Mouse (Mus musculus) limb, embryonic 12.5 days (tissue): Measurements from ENCODE around the gene Ccdc107. TPM values are rescaled to one million over a fixed set of nuclear protein-coding genes. Genes with fewer than 3 reads are reported as not detected.

Experiments used
- ATAC-seq: fragments of 200-750 bp; cut with Nextera tagmentation; 2 replicates; pipeline ENCODE4 v1.8.0; 2017; ENCODE audit warnings: low read depth, moderate TSS enrichment; ENCODE audit not compliant: insufficient number of reproducible peaks, insufficient read depth, low FRiP score, low TSS enrichment
- H3K27ac ChIP-seq: fragments of 300-500 bp; sonication (generic); 2 replicates; pipeline ENCODE4 v1.5.1; 2016; ENCODE audit warnings: mild to moderate bottlenecking, moderate library complexity
- H3K27me3 ChIP-seq: fragments of 300-500 bp; sonication (generic); 2 replicates; pipeline ENCODE4 v1.6.1; 2016; ENCODE audit warnings: mild to moderate bottlenecking, moderate library complexity
- H3K36me3 ChIP-seq: fragments of 300-500 bp; sonication (generic); 2 replicates; pipeline ENCODE4 v1.6.1; 2016; ENCODE audit warnings: mild to moderate bottlenecking, moderate library complexity
- H3K4me1 ChIP-seq: fragments of 300-500 bp; sonication (generic); replicated peaks from 2 replicates; pipeline ENCODE4 v1.6.1; 2016
- H3K4me2 ChIP-seq: fragments of 300-500 bp; sonication (generic); 2 replicates; pipeline ENCODE4 v1.6.1; 2016; ENCODE audit warnings: mild to moderate bottlenecking, moderate library complexity
- H3K4me3 ChIP-seq: fragments of 300-500 bp; sonication (generic); replicated peaks from 2 replicates; pipeline ENCODE4 v1.5.1; 2016; ENCODE audit warnings: mild to moderate bottlenecking
- H3K9ac ChIP-seq: fragments of 300-500 bp; sonication (generic); replicated peaks from 2 replicates; pipeline ENCODE4 v1.6.1; 2016; ENCODE audit warnings: mild to moderate bottlenecking, moderate library complexity
- H3K9me3 ChIP-seq: fragments of 300-500 bp; sonication (generic); 2 replicates; pipeline ENCODE4 v1.6.1; 2016; ENCODE audit warnings: mild to moderate bottlenecking, moderate library complexity
- WGBS: fragments of 180-500 bp; shearing (Covaris S2); methylation state at CpG from one replicate; pipeline ENCODE4 v1.1.7; 2016; 5-methylcytosine and 5-hydroxymethylcytosine counted together
- polyA plus RNA-seq: library from polyadenylated mRNA; unstranded; fragments of >200 nt; fragmentation: Nextera tagmentation; extraction: Ambion mirVana; gene quantifications from 2 replicates; pipeline ENCODE4 v1.2.1, GENCODE M21; 2016

Gene Ccdc107
- polyA plus RNA-seq, 1 experiment from 2014 or later: 62.0 TPM

- Histone ChIP-seq H3K36me3 (peaks cover 6% of the 10 kb centered on the region; the same call in 1 of the 2 replicates), H3K9me3 (no peaks in the 10 kb centered on the region), H3K4me3 (no peak overlapping the region), H3K9ac (no peak overlapping the region), H3K4me2 (no peak overlapping the region), H3K27me3 (peaks cover 4% of the 10 kb centered on the region), H3K4me1 (peaks cover 17% of the 10 kb centered on the region), H3K27ac (no peak overlapping the region)
- 66% methylated on average over 7 of the region's 7 CpGs for WGBS
- no peak for ATAC-seq
Observed at GRCm38 (mm10) chr4:43512653-43513052, 20.0 kb downstream of the Ccdc107 start.

- H3K4me3 ChIP-seq: no peak overlapping the region
- no peak overlapping the region for H3K9ac ChIP-seq
- no peak overlapping the region for H3K4me2 ChIP-seq
- peaks cover 10% of the 10 kb centered on the region for H3K4me1 ChIP-seq
- H3K9me3 ChIP-seq: no peaks in the 10 kb centered on the region
- no peak for ATAC-seq
- H3K27ac ChIP-seq: no peak overlapping the region
- H3K27me3 ChIP-seq: peaks cover 6% of the 10 kb centered on the region
- WGBS: 91% methylated on average over 4 of the region's 4 CpGs
- peaks cover 10% of the 10 kb centered on the region; the same call in 1 of the 2 replicates for H3K36me3 ChIP-seq
Observed at GRCm38 (mm10) chr4:43513300-43513699, 20.6 kb downstream of the Ccdc107 start.

GRCm38 (mm10) chr4:43513791-43514190 lies 21.1 kb downstream of the Ccdc107 start:
- peaks cover 15% of the 10 kb centered on the region; the same call in 1 of the 2 replicates for H3K36me3 ChIP-seq

GRCm38 (mm10) chr4:43515764-43516708 lies 23.3 kb downstream of the Ccdc107 start:
- Histone ChIP-seq H3K4me1 (peaks cover 22% of the 10 kb centered on the region), H3K27ac (no peak overlapping the region), H3K9me3 (no peaks in the 10 kb centered on the region), H3K9ac (no peak overlapping the region), H3K27me3 (peaks cover 24% of the 10 kb centered on the region), H3K36me3 (peaks cover 18% of the 10 kb centered on the region; the same call in 1 of the 2 replicates), H3K4me2 (no peak overlapping the region), H3K4me3 (no peak overlapping the region)
- WGBS: 73% methylated on average over 11 of the region's 11 CpGs
- ATAC-seq: no peak

More at GRCm38 (mm10) chr4:43513791-43514190, 21.1 kb downstream of the Ccdc107 start:
- H3K27ac ChIP-seq: no peak overlapping the region
- 65% methylated on average over 4 of the region's 4 CpGs for WGBS
- ATAC-seq: no peak
- no peak overlapping the region for H3K9ac ChIP-seq
- peaks cover 10% of the 10 kb centered on the region for H3K27me3 ChIP-seq
- no peaks in the 10 kb centered on the region for H3K9me3 ChIP-seq
- H3K4me3 ChIP-seq: no peak overlapping the region
- H3K4me1 ChIP-seq: peaks cover 9% of the 10 kb centered on the region
- no peak overlapping the region for H3K4me2 ChIP-seq

GRCm38 (mm10) chr4:43519551-43519950 lies 26.9 kb downstream of the Ccdc107 start:
- Histone ChIP-seq H3K27ac (no peak overlapping the region), H3K4me1 (peaks cover 56% of the 10 kb centered on the region), H3K9me3 (no peaks in the 10 kb centered on the region), H3K4me2 (peak overlapping the region; percentile 80), H3K27me3 (peaks cover 56% of the 10 kb centered on the region), H3K4me3 (peak overlapping the region; percentile 23), H3K36me3 (peaks cover 18% of the 10 kb centered on the region; the same call in 1 of the 2 replicates), H3K9ac (0 out of 2 replicates have a peak overlapping the region, but pooled peaks have one; percentile 12)
- 27% methylated on average over 10 of the region's 10 CpGs for WGBS
- ATAC-seq: no peak

DNA sequence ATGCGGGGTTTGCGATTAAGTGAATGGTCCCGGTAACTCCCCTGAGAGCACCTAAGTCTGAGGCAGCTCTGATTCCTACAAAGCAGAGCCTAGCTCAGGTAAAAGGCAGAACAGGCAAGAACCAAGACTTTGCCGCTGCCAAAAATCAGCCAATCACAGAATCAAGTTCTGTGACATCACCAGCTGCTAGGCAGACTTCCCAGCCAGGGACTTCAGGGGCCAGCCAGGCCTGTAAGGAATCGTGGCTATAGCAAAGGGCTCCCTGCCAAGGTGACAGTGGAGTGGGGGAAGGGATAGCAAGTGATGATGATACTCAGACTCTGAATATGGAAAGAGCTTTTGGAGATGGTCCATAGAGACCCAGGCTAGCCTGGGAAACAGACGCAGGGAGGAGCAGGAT lies 27.3 kb downstream of the Ccdc107 start:
- 15% methylated on average over 6 of the region's 6 CpGs for WGBS
- Histone ChIP-seq H3K9ac (0 out of 2 replicates have a peak overlapping the region, but pooled peaks have one; percentile 12), H3K4me3 (peak overlapping the region; percentile 23), H3K4me1 (peaks cover 56% of the 10 kb centered on the region), H3K4me2 (peak overlapping the region; percentile 80), H3K9me3 (no peaks in the 10 kb centered on the region), H3K36me3 (peaks cover 18% of the 10 kb centered on the region; the same call in 1 of the 2 replicates), H3K27ac (no peak overlapping the region), H3K27me3 (peaks cover 60% of the 10 kb centered on the region)
- no peak for ATAC-seq

GRCm38 (mm10) chr4:43527880-43528279 lies 35.2 kb downstream of the Ccdc107 start:
- Histone ChIP-seq H3K9ac (no peak overlapping the region), H3K27me3 (peaks cover 32% of the 10 kb centered on the region), H3K4me2 (no peak overlapping the region), H3K27ac (no peak overlapping the region), H3K4me3 (no peak overlapping the region), H3K4me1 (peaks cover 17% of the 10 kb centered on the region), H3K36me3 (peaks cover 21% of the 10 kb centered on the region), H3K9me3 (no peaks in the 10 kb centered on the region)
- ATAC-seq: no peak
- 64% methylated on average over 5 of the region's 5 CpGs for WGBS

- no peak overlapping the region for H3K4me2 ChIP-seq
- no peak overlapping the region for H3K9ac ChIP-seq
- 76% methylated on average over 9 of the region's 9 CpGs for WGBS
- H3K4me1 ChIP-seq: peaks cover 11% of the 10 kb centered on the region
- H3K36me3 ChIP-seq: peaks cover 27% of the 10 kb centered on the region
- peaks cover 26% of the 10 kb centered on the region for H3K27me3 ChIP-seq
- H3K4me3 ChIP-seq: no peak overlapping the region
- no peak overlapping the region for H3K27ac ChIP-seq
- no peak for ATAC-seq
- H3K9me3 ChIP-seq: no peaks in the 10 kb centered on the region
Observed at GRCm38 (mm10) chr4:43528487-43528886, 35.8 kb downstream of the Ccdc107 start.

GRCm38 (mm10) chr4:43530081-43530501 lies 37.4 kb downstream of the Ccdc107 start:
- H3K36me3 ChIP-seq: peaks cover 43% of the 10 kb centered on the region
- no peak for ATAC-seq
- WGBS: 73% methylated on average over 8 of the region's 8 CpGs
- no peak overlapping the region for H3K27ac ChIP-seq
- H3K27me3 ChIP-seq: peaks cover 9% of the 10 kb centered on the region
- H3K4me3 ChIP-seq: no peak overlapping the region
- no peak overlapping the region for H3K4me2 ChIP-seq
- H3K9ac ChIP-seq: no peak overlapping the region
- H3K4me1 ChIP-seq: no peaks in the 10 kb centered on the region
- H3K9me3 ChIP-seq: no peaks in the 10 kb centered on the region

GRCm38 (mm10) chr4:43530581-43530980 lies 37.9 kb downstream of the Ccdc107 start:
- H3K36me3 ChIP-seq: peaks cover 48% of the 10 kb centered on the region
- ATAC-seq: no peak
- 25% methylated on average over 7 of the region's 7 CpGs for WGBS

GRCm38 (mm10) chr4:43533270-43533669 lies 40.6 kb downstream of the Ccdc107 start:
- Histone ChIP-seq H3K27ac (no peak overlapping the region), H3K4me2 (no peak overlapping the region), H3K9me3 (no peaks in the 10 kb centered on the region), H3K36me3 (peaks cover 74% of the 10 kb centered on the region), H3K27me3 (no peaks in the 10 kb centered on the region), H3K4me3 (no peak overlapping the region), H3K9ac (no peak overlapping the region), H3K4me1 (no peaks in the 10 kb centered on the region)
- no peak for ATAC-seq
- WGBS: 89% methylated on average over 9 of the region's 9 CpGs

More at GRCm38 (mm10) chr4:43530581-43530980, 37.9 kb downstream of the Ccdc107 start:
- H3K27ac ChIP-seq: no peak overlapping the region
- no peaks in the 10 kb centered on the region for H3K9me3 ChIP-seq
- H3K4me3 ChIP-seq: no peak overlapping the region
- H3K4me1 ChIP-seq: no peaks in the 10 kb centered on the region
- H3K27me3 ChIP-seq: peaks cover 5% of the 10 kb centered on the region; the same call in 1 of the 2 replicates
- H3K4me2 ChIP-seq: no peak overlapping the region
- H3K9ac ChIP-seq: no peak overlapping the region
